Mouse (Mus musculus) ovary, postnatal 10 days (tissue): ENCODE measurements around the gene Map4k4.
A peak's percentile ranks its signal among the peaks of the same experiment; 100 is the strongest.

ENCODE experiments used
- DNase-seq: peaks from one replicate; pipeline ENCODE4 v3.0.0; 2022; ENCODE audit warnings: low spot score

Gene Map4k4

GRCm38 (mm10) chr1:39898686-39899085, 2.0 kb upstream of the Map4k4 start:
- no peak for DNase-seq

GRCm38 (mm10) chr1:39901063-39901811, 524 bp downstream of the Map4k4 start:
- DNase-seq = peak; percentile 53

- DNase-seq = no peak
Measured at GRCm38 (mm10) chr1:39901851-39902703, 1.4 kb downstream of the Map4k4 start.

GRCm38 (mm10) chr1:39902704-39903151, 2.0 kb downstream of the Map4k4 start:
- DNase-seq = peak; percentile 27

GRCm38 (mm10) chr1:39904720-39905119, 4.0 kb downstream of the Map4k4 start:
- DNase-seq = no peak

- DNase-seq = no peak
Measured at GRCm38 (mm10) chr1:39906921-39907320, 6.2 kb downstream of the Map4k4 start.

GRCm38 (mm10) chr1:39908976-39909375, 8.3 kb downstream of the Map4k4 start:
- no peak for DNase-seq

GRCm38 (mm10) chr1:39911446-39911845, 10.7 kb downstream of the Map4k4 start:
- no peak for DNase-seq

GRCm38 (mm10) chr1:39913256-39913655, 12.5 kb downstream of the Map4k4 start:
- no peak for DNase-seq

GRCm38 (mm10) chr1:39916144-39916543, 15.4 kb downstream of the Map4k4 start:
- DNase-seq = no peak

GRCm38 (mm10) chr1:39917855-39918516, 17.3 kb downstream of the Map4k4 start:
- no peak for DNase-seq

GRCm38 (mm10) chr1:39918517-39919115, 17.9 kb downstream of the Map4k4 start:
- DNase-seq = no peak

- no peak for DNase-seq
Measured at GRCm38 (mm10) chr1:39920616-39921015, 19.9 kb downstream of the Map4k4 start.

GRCm38 (mm10) chr1:39921996-39922395, 21.3 kb downstream of the Map4k4 start:
- DNase-seq = no peak

GRCm38 (mm10) chr1:39922714-39923113, 22.0 kb downstream of the Map4k4 start:
- DNase-seq = no peak

- DNase-seq = no peak
Measured at GRCm38 (mm10) chr1:39923395-39924337, 23.0 kb downstream of the Map4k4 start.

GRCm38 (mm10) chr1:39931055-39931454, 30.3 kb downstream of the Map4k4 start:
- no peak for DNase-seq

GRCm38 (mm10) chr1:39932216-39932739, 31.6 kb downstream of the Map4k4 start:
- no peak for DNase-seq

- DNase-seq = no peak
Measured at GRCm38 (mm10) chr1:39932922-39933321, 32.2 kb downstream of the Map4k4 start.

- DNase-seq = no peak
Measured at GRCm38 (mm10) chr1:39934954-39935353, 34.2 kb downstream of the Map4k4 start.

- no peak for DNase-seq
Measured at GRCm38 (mm10) chr1:39935616-39936015, 34.9 kb downstream of the Map4k4 start.
